Mouse (Mus musculus) CD4-positive, CD25-positive, alpha-beta regulatory T cell, adult 2 months (primary cell): ENCODE results near the gene Lrrc75b.
"Not testable (repeated sequence)": the region's sequence is repeated elsewhere in the genome, so short reads cannot be mapped to it uniquely, and the experiment has no call there.

Experiments used
- DNase-seq: peaks from one replicate; pipeline ENCODE4 v3.0.0-alpha.2; 2012; ENCODE audit warnings: low read depth, low spot score

The Lrrc75b gene

GRCm38 (mm10) chr10:75568029-75568428 lies 7.9 kb upstream of the Lrrc75b start:
- DNase-seq = no peak

GRCm38 (mm10) chr10:75566765-75567164 lies 6.6 kb upstream of the Lrrc75b start:
- DNase-seq = not testable (repeated sequence)

- DNase-seq = peak; percentile 30
Measured at GRCm38 (mm10) chr10:75566321-75566720, 6.2 kb upstream of the Lrrc75b start.

GRCm38 (mm10) chr10:75565906-75566305 lies 5.8 kb upstream of the Lrrc75b start:
- no peak for DNase-seq

GRCm38 (mm10) chr10:75565436-75565835 lies 5.3 kb upstream of the Lrrc75b start:
- peak; percentile 83 for DNase-seq

GRCm38 (mm10) chr10:75564687-75565265 lies 4.6 kb upstream of the Lrrc75b start:
- DNase-seq = no peak

- no peak for DNase-seq
Measured at GRCm38 (mm10) chr10:75562596-75562995, 2.5 kb upstream of the Lrrc75b start.

- no peak for DNase-seq
Measured at GRCm38 (mm10) chr10:75561071-75561654, 1.0 kb upstream of the Lrrc75b start, which contains the start of gene Ggt1. Gene Ggt1, plus strand, starts transcription at chr10:75561604.

- DNase-seq = no peak
Measured at GRCm38 (mm10) chr10:75560549-75560899, 394 bp upstream of the Lrrc75b start.

- no peak for DNase-seq
Measured at GRCm38 (mm10) chr10:75559041-75559675, 972 bp downstream of the Lrrc75b start.

- DNase-seq = no peak
Measured at GRCm38 (mm10) chr10:75558515-75558914, 1.6 kb downstream of the Lrrc75b start.

GRCm38 (mm10) chr10:75556026-75556425 lies 4.1 kb downstream of the Lrrc75b start:
- no peak for DNase-seq

- DNase-seq = no peak
Measured at GRCm38 (mm10) chr10:75555557-75555956, 4.6 kb downstream of the Lrrc75b start.

- no peak for DNase-seq
Measured at GRCm38 (mm10) chr10:75554090-75554489, 6.0 kb downstream of the Lrrc75b start.

GRCm38 (mm10) chr10:75552701-75553450 lies 7.3 kb downstream of the Lrrc75b start:
- DNase-seq = no peak

- DNase-seq = no peak
Measured at GRCm38 (mm10) chr10:75552106-75552505, 8.0 kb downstream of the Lrrc75b start.

- no peak for DNase-seq
Measured at GRCm38 (mm10) chr10:75551175-75551574, 9.0 kb downstream of the Lrrc75b start.

- no peak for DNase-seq
Measured at GRCm38 (mm10) chr10:75549886-75550285, 10.2 kb downstream of the Lrrc75b start.

- no peak for DNase-seq
Measured at GRCm38 (mm10) chr10:75548486-75548885, 11.6 kb downstream of the Lrrc75b start.

GRCm38 (mm10) chr10:75547901-75548300 lies 12.2 kb downstream of the Lrrc75b start:
- DNase-seq = no peak

- DNase-seq = peak; percentile 51
Measured at GRCm38 (mm10) chr10:75536123-75536522, 24.0 kb downstream of the Lrrc75b start.

- no peak for DNase-seq
Measured at GRCm38 (mm10) chr10:75535423-75535822, 24.7 kb downstream of the Lrrc75b start.
